Mouse (Mus musculus) adrenal gland, adult 8-10 months (tissue): ENCODE data around the gene Ppp1r1b. TPM values are rescaled to one million over a fixed set of nuclear protein-coding genes. Genes with fewer than 3 reads are reported as not detected.
"Not testable (repeated sequence)": the region's sequence is repeated elsewhere in the genome, so short reads cannot be mapped to it uniquely, and the experiment has no call there.

Experiments used
- DNase-seq: peaks from one replicate; pipeline ENCODE4 v3.0.0; 2022
- total RNA-seq, 4 experiments: library from RNA; stranded (reverse); gene quantifications; 2 replicates each; pipeline ENCODE4 v1.2.4; 2022

The Ppp1r1b gene
- total RNA-seq, 4 experiments from 2014 or later: 0.20 to 0.73 (median 0.56) TPM; not detected in 1

DNA sequence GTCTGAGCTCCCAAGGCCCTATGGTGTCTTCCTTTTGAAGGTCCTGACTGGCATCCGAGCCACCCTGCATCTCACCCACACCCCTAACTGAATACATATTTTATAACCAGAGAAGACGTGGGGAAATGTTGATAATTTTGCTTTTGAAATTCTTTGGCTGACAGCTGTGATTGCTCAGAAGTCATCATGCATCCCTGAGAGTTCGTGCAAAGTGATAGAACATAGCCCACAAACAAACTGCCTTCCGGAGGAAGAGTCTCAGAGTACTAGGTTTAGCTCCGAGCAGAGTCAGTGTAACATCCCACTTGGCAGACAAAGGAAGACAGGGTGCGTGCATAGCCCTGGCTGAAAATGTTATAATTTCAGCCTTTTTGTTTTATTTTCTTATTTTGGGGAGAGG, 25.0 kb downstream of the Ppp1r1b start:
- DNase-seq: no peak

GRCm38 (mm10) chr11:98374266-98374665, 26.1 kb downstream of the Ppp1r1b start:
- no peak for DNase-seq

DNA sequence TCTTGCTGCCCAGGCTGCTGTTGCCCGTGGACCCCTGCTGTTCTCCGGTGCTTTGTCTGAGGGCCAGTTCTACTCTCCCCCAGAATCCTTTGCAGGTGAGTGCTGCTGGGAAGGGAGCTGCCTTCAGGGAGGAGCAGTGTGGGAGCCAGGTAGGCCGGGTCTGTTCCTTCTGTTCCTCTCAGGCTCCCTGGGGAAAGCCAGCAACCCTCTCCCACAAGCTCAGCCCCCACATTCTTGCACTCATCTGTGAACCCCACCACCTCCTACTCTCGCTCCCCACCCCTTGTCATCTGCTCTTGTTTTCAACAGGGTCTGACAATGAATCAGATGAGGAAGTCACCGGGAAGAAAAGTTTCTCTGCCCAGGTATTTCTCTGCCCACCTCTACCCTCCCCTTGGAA, 28.6 kb downstream of the Ppp1r1b start:
- DNase-seq: no peak

DNA sequence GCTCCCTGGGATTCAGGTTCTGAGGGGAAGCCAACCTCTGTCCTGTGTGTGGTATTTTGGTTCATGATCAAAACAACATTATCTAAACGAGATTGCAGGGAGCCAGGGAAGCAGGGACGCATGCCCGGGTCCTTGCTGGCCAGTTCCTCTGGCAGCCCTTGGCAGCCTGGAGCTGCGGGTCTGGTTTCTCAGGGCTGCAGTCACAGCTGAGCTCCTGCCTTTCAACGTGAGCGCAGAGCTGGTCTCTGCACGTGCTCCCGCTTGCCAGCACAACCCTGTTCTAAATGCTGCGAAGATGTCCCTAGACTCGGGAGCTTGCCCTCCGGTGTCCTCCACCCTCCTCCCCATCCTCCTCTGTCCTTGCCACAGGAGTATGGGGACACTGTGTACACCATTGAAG, 29.6 kb downstream of the Ppp1r1b start:
- no peak for DNase-seq

DNA sequence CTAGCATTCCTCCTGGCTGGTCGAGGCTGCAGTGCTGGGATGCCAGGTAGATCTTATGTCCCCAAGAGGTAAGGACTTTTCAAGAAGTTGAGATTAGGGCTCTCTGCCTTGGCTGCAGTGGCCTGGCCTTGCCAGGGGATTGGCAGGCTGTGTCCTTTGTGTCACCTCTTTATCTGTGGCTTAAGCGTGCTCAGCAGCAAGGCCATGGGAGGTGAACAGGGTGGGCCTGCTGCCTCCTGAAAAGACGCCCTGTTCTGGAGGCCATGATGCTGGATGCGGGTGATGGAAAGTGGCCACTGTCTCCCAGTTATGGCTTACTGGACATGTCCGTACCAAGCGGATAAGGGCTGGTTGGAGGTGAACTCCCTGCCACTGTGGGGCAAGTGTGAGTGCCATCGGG, 31.2 kb downstream of the Ppp1r1b start:
- no peak for DNase-seq

- no peak for DNase-seq
Measured at GRCm38 (mm10) chr11:98380106-98380505, 31.9 kb downstream of the Ppp1r1b start.

DNA sequence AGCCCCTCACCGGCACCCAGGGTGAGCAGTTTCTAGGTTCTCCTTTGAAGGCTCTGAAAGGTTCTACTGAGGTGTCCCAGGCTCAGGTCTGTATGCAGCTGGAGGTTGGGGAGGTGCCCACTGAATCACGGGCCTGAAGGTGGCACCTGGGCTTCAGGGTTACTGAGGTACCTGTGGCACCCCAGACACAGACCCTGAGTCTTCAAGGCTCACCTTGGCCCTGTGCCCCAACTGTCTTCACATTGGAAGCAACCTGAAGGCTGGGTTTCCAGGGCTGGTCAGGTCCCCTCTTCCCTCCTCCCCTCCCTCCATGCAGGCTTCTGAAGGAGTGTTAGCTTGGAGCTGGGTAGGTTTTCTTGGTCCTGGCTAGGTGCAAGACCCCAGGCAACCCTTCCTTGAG, 33.4 kb downstream of the Ppp1r1b start:
- no peak for DNase-seq

DNA sequence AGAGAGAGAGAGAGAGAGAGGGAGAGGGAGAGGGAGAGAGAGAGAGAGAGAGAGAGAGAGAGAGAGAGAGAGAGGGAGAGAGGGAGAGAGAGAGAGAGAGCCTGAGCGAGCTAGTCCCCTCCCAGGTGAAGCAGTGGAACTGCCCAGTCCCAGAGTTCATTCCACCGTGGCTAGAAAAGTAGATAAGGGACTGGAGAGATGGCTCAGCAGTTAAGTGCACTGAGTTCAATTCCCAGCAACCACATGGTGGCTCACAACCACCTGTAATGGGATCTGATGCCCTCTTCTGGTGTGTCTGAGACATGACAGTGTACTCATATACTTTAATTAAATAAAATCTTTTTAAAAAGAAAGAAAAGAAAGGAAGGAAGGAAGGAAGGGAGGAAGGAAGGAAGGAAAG, 34.2 kb downstream of the Ppp1r1b start:
- not testable (repeated sequence) for DNase-seq

DNA sequence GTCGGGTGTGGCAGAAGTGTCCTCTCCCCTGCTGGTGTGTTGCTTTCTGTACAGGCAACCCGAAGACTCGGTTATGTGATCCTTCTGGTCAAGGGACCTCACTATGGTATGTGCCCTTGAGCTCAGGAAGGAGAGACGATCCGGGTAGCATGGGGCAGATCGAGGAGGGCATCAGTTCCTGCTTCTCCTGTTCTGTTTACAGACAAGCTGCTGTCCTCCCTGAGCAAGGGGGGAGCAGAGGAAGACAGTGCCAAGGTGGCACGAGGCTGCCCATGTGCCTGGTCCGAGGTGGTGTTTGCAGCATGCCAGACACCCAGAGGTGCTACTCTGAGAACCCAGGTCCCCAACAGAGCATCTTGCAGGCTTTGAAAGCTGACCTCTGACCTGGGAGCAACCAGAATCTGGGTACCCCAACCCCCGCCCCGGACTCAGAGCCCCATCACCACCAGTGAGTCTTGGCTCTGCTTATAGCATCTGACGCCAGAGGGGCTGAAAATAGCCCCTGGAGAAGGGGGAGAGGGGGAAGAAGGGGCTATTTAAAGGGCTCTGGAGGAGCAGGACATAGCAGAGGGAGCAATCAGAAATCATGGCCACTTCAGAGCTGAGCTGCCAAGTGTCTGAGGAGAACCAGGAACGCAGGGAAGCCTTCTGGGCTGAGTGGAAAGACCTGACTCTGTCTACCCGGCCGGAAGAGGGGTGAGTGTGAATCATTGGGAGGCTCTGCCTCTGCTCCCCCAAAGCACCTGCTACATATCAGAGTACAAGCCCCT, 35.2 kb downstream of the Ppp1r1b start, which contains the start of gene Tcap:
Gene Tcap, plus strand, starts transcription at position 551 of the 770 bp plus-strand sequence.
- DNase-seq: no peak

DNA sequence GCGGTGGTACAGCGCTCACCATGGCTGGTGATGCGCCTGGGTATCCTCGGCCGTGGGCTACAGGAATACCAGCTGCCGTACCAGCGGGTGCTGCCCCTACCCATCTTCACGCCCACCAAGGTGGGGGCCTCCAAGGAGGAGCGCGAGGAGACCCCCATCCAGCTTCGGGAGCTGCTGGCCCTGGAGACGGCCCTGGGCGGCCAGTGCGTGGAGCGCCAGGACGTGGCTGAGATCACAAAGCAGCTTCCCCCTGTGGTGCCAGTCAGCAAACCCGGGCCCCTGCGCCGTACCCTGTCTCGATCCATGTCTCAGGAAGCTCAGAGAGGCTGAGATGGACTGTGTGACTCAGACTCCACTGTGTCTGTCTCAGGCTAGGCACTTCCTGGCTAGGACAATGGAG, 36.0 kb downstream of the Ppp1r1b start:
- DNase-seq: no peak

GRCm38 (mm10) chr11:98384721-98385637, 36.8 kb downstream of the Ppp1r1b start:
- DNase-seq: no peak

GRCm38 (mm10) chr11:98385638-98386585, 37.7 kb downstream of the Ppp1r1b start, which contains the start of gene Pnmt:
TSS of gene Pnmt (plus strand) at chr11:98386450.
- DNase-seq: no peak

GRCm38 (mm10) chr11:98386596-98386995, 38.4 kb downstream of the Ppp1r1b start:
- DNase-seq: no peak

DNA sequence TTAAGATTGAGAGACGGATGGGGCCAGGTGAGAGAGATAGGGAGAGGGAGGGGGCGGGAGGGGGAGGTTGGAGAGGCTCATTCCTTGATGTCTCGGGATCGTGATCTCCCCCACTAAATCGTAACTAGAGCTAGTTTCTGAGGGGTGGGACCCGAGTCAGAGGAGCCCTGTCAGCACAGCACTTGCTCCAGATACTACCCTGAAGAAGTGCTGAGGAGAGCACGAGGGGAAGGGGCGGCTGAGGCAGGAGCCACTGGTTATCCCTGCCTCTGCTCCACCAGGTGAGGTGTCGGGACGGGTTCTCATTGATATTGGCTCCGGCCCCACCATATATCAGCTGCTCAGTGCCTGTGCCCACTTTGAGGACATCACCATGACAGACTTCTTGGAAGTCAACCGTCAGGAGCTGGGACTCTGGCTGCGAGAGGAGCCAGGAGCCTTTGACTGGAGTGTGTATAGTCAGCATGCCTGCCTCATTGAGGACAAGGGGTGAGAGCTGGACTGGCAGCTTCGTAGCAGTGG, 38.9 kb downstream of the Ppp1r1b start:
- DNase-seq: no peak

DNA sequence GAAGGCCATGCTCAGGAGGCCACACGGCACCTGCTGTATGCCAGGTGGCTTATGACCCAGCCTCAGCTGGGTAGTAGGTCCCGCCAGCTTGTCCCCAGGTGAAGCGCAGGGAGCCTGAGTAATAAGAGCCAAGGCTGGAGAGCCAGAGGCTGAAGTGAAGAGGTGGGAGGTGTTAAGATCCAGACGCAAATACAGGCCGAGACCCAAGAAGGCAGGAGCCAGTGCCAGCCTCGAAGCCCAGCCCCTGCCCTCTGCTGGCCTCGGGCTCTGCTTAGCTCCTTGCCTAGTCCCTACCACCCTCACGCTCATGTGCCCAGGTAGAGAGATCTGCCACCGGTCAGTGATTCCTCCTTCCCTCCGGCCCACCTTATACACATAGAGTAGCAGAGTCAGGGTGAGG, 40.1 kb downstream of the Ppp1r1b start:
- no peak for DNase-seq

GRCm38 (mm10) chr11:98389221-98389780, 41.1 kb downstream of the Ppp1r1b start:
- no peak for DNase-seq

- no peak for DNase-seq
Measured at GRCm38 (mm10) chr11:98390141-98390540, 41.9 kb downstream of the Ppp1r1b start.

GRCm38 (mm10) chr11:98392034-98392433, 43.8 kb downstream of the Ppp1r1b start:
- no peak for DNase-seq

- DNase-seq: no peak
Measured at GRCm38 (mm10) chr11:98392645-98393044, 44.4 kb downstream of the Ppp1r1b start.

- no peak for DNase-seq
Measured at GRCm38 (mm10) chr11:98393317-98393716, 45.1 kb downstream of the Ppp1r1b start.

- DNase-seq: no peak
Measured at GRCm38 (mm10) chr11:98394301-98394700, 46.1 kb downstream of the Ppp1r1b start.

GRCm38 (mm10) chr11:98395041-98395440, 46.8 kb downstream of the Ppp1r1b start:
- DNase-seq: no peak
